Mouse (Mus musculus) urinary bladder, postnatal 0 days (tissue): ENCODE results near the gene Nup160. TPM values are rescaled to one million over a fixed set of nuclear protein-coding genes. Genes with fewer than 3 reads are reported as not detected.

Experiments
- polyA plus RNA-seq: library from polyadenylated mRNA; unstranded; fragments of >200 nt; fragmentation: Nextera tagmentation; extraction: Ambion mirVana; gene quantifications from 2 replicates; pipeline ENCODE4 v1.2.1, GENCODE M21; 2015

The Nup160 gene
- 12.5 and 14.4 TPM in 2 replicates for polyA plus RNA-seq

GRCm38 (mm10) chr2:90677007-90677406 lies at the start of gene Nup160:
Gene Nup160, plus strand, starts transcription at chr2:90677215.

GRCm38 (mm10) chr2:90745053-90745678 lies 68.2 kb downstream of the Nup160 start, which contains the start of gene Fnbp4:
Gene Fnbp4, plus strand, starts transcription at chr2:90745370.

GRCm38 (mm10) chr2:90782458-90782857 lies 105.4 kb downstream of the Nup160 start, which contains the start of gene Agbl2:
Gene Agbl2, plus strand, starts transcription at chr2:90782727.

Other genes starting within 250 kb of the Nup160 start
- 1.8 and 1.9 TPM in 2 replicates for gene Ptprj, start 96.6 kb upstream of the Nup160 start, polyA plus RNA-seq
- 29.6 and 33.0 TPM in 2 replicates for gene Fnbp4, start 68.2 kb downstream of the Nup160 start, polyA plus RNA-seq
- gene Agbl2, start 105.5 kb downstream of the Nup160 start, polyA plus RNA-seq, result 0.83 and 1.0 TPM in 2 replicates
- 164 and 168 TPM in 2 replicates for gene Mtch2, start 169.9 kb downstream of the Nup160 start, polyA plus RNA-seq
- 7.4 TPM in 2 replicates for gene C1qtnf4, start 208.6 kb downstream of the Nup160 start, polyA plus RNA-seq
- gene Kbtbd4, start 227.5 kb downstream of the Nup160 start, polyA plus RNA-seq, result 13.5 and 15.0 TPM in 2 replicates
- 188 and 191 TPM in 2 replicates for gene Ndufs3, start 227.6 kb downstream of the Nup160 start, polyA plus RNA-seq